Mouse (Mus musculus) heart, adult 2 months (tissue): ENCODE data around the gene Dcp1a.

Experiments used
- CTCF ChIP-seq: fragments of 200-600 bp; IDR thresholded peaks from 2 replicates; pipeline ENCODE4 v1.8.1; 2022; ENCODE audit warnings: antibody characterized with exemption, mild to moderate bottlenecking, moderate library complexity
- POLR2A ChIP-seq: fragments of 200-500 bp; IDR thresholded peaks from 2 replicates; pipeline ENCODE4 v1.6.1; 2011; ENCODE audit warnings: mild to moderate bottlenecking, low read depth, low read length, control low read depth; ENCODE audit not compliant: insufficient read depth

DNA sequence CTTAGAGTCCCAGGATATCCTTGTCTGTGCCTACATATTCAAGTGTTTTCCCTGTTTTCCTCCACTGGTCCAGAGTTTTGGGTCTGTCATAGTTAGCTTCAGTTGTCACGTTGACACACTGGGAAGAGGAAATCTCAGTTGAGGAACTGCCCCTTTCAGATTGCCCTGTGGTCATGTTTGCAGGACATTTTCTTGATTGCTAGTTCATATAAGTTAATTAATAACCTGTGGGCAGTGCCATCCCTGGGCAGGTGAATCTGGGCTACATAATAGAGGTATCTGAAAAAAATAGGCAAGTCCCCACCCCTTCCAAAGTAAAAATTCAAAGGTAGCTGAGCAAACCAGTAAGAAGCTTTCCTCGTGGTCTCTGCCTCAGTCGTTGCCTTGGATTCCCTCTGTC lies 39.4 kb upstream of the Dcp1a start:
- no peak for TF ChIP-seq POLR2A
- no peak for TF ChIP-seq CTCF
